Mouse (Mus musculus) ES-Bruce4 (cell line): ENCODE measurements around the gene Cebpg. TPM values are rescaled to one million over a fixed set of nuclear protein-coding genes. Genes with fewer than 3 reads are reported as not detected.

ENCODE experiments used
- H3K27ac ChIP-seq: 2 replicates; pipeline ENCODE4 v1.5.1; 2012; ENCODE audit warnings: low read length, inconsistent platforms; ENCODE audit not compliant: insufficient read depth
- H3K27me3 ChIP-seq: 2 replicates; pipeline ENCODE4 v1.6.1; 2012; ENCODE audit warnings: mild to moderate bottlenecking, low read length, inconsistent platforms; ENCODE audit not compliant: control insufficient read depth, poor library complexity, insufficient read depth, severe bottlenecking
- H3K36me3 ChIP-seq: 2 replicates; pipeline ENCODE4 v1.6.1; 2012; ENCODE audit warnings: inconsistent platforms, mild to moderate bottlenecking, low read length, moderate library complexity; ENCODE audit not compliant: control insufficient read depth, poor library complexity, insufficient read depth, severe bottlenecking
- H3K4me1 ChIP-seq: one replicate; pipeline ENCODE4 v1.8.1; 2011; ENCODE audit warnings: low read length; ENCODE audit not compliant: control insufficient read depth, insufficient read depth
- H3K4me3 ChIP-seq: 2 replicates; pipeline ENCODE4 v1.5.1; 2011; ENCODE audit warnings: low read depth, mild to moderate bottlenecking, low read length
- H3K9ac ChIP-seq: 2 replicates; pipeline ENCODE4 v1.6.1; 2012; ENCODE audit warnings: low read depth, mild to moderate bottlenecking, inconsistent platforms; ENCODE audit not compliant: poor library complexity, severe bottlenecking
- H3K9me3 ChIP-seq: replicated peaks from 2 replicates; pipeline ENCODE4 v1.6.1; 2012; ENCODE audit warnings: mild to moderate bottlenecking, low read length, inconsistent platforms; ENCODE audit not compliant: control insufficient read depth, poor library complexity, insufficient read depth, severe bottlenecking
- CTCF ChIP-seq: IDR thresholded peaks from one replicate; pipeline ENCODE4 v1.8.1; 2011; ENCODE audit warnings: low read depth, low read length
- EP300 ChIP-seq: IDR thresholded peaks from 2 replicates; pipeline ENCODE4 v1.6.1; 2011; ENCODE audit warnings: low read depth, low read length; ENCODE audit not compliant: insufficient read depth
- POLR2A ChIP-seq: IDR thresholded peaks from one replicate; pipeline ENCODE4 v1.8.1; 2011; ENCODE audit warnings: low read length; ENCODE audit not compliant: insufficient read depth
- polyA plus RNA-seq: library from polyadenylated mRNA; stranded (reverse); fragments of >200 nt; gene quantifications from 2 replicates; pipeline ENCODE4 v1.2.4, GENCODE M21; 2011; ENCODE audit warnings: low read depth; ENCODE audit not compliant: missing spikeins, insufficient read depth, insufficient read length

Gene Cebpg
- polyA plus RNA-seq, 1 experiment, result 33.0 TPM

- TF ChIP-seq EP300, result no peak
- TF ChIP-seq CTCF, result no peak
- no peak for TF ChIP-seq POLR2A
- H3K9ac ChIP-seq, result peak overlapping the region; percentile 92
- no peaks in the 10 kb centered on the region for H3K27me3 ChIP-seq
- peak overlapping the region; percentile 99 for H3K4me3 ChIP-seq
- H3K27ac ChIP-seq, result peak overlapping the region; percentile 45; the same call in 1 of the 2 replicates
- no peaks in the 10 kb centered on the region; the same call in 1 of the 2 replicates for H3K36me3 ChIP-seq
- peaks cover 1% of the 10 kb centered on the region for H3K4me1 ChIP-seq
- H3K9me3 ChIP-seq, result no peaks in the 10 kb centered on the region
Observed at GRCm38 (mm10) chr7:35055619-35056435, 546 bp downstream of the Cebpg start.

GRCm38 (mm10) chr7:35054977-35055618 is 1.3 kb downstream of the Cebpg start:
- Histone ChIP-seq H3K9ac (peak overlapping the region; percentile 92), H3K9me3 (no peaks in the 10 kb centered on the region), H3K36me3 (peaks cover 4% of the 10 kb centered on the region; the same call in 1 of the 2 replicates), H3K27ac (no peak overlapping the region), H3K27me3 (no peaks in the 10 kb centered on the region), H3K4me3 (peak overlapping the region; percentile 99), H3K4me1 (peaks cover 1% of the 10 kb centered on the region)
- TF ChIP-seq CTCF (no peak), EP300 (no peak), POLR2A (no peak)

- Histone ChIP-seq H3K27me3 (no peaks in the 10 kb centered on the region), H3K9ac (no peak overlapping the region), H3K27ac (no peak overlapping the region), H3K36me3 (peaks cover 8% of the 10 kb centered on the region), H3K9me3 (no peaks in the 10 kb centered on the region), H3K4me3 (no peak overlapping the region), H3K4me1 (peaks cover 1% of the 10 kb centered on the region)
- TF ChIP-seq CTCF (no peak), POLR2A (no peak), EP300 (no peak)
Observed at GRCm38 (mm10) chr7:35054286-35054685, 2.1 kb downstream of the Cebpg start.

GRCm38 (mm10) chr7:35053161-35053560 is 3.2 kb downstream of the Cebpg start:
- Histone ChIP-seq H3K9ac (no peak overlapping the region), H3K4me3 (no peak overlapping the region), H3K27me3 (no peaks in the 10 kb centered on the region), H3K4me1 (peaks cover 1% of the 10 kb centered on the region), H3K9me3 (no peaks in the 10 kb centered on the region), H3K27ac (no peak overlapping the region), H3K36me3 (peaks cover 10% of the 10 kb centered on the region)
- TF ChIP-seq EP300 (no peak), POLR2A (no peak), CTCF (no peak)

- Histone ChIP-seq H3K27ac (no peak overlapping the region), H3K4me3 (no peak overlapping the region), H3K4me1 (no peaks in the 10 kb centered on the region), H3K36me3 (peaks cover 18% of the 10 kb centered on the region), H3K9me3 (no peaks in the 10 kb centered on the region), H3K27me3 (no peaks in the 10 kb centered on the region), H3K9ac (no peak overlapping the region)
- TF ChIP-seq POLR2A (no peak), EP300 (no peak)
Observed at GRCm38 (mm10) chr7:35050540-35050939, 5.8 kb downstream of the Cebpg start.

- no peak for TF ChIP-seq EP300
- TF ChIP-seq POLR2A, result no peak
- no peak for TF ChIP-seq CTCF
- H3K4me1 ChIP-seq, result no peaks in the 10 kb centered on the region
- no peak overlapping the region for H3K27ac ChIP-seq
- H3K9me3 ChIP-seq, result no peaks in the 10 kb centered on the region
- no peaks in the 10 kb centered on the region for H3K27me3 ChIP-seq
- H3K9ac ChIP-seq, result no peak overlapping the region
- no peak overlapping the region for H3K4me3 ChIP-seq
- H3K36me3 ChIP-seq, result peaks cover 31% of the 10 kb centered on the region
Observed at GRCm38 (mm10) chr7:35046091-35046490, 10.3 kb downstream of the Cebpg start.
